15 mouse cellular contexts compared by ENCODE assay signal in the genomic region with DNA sequence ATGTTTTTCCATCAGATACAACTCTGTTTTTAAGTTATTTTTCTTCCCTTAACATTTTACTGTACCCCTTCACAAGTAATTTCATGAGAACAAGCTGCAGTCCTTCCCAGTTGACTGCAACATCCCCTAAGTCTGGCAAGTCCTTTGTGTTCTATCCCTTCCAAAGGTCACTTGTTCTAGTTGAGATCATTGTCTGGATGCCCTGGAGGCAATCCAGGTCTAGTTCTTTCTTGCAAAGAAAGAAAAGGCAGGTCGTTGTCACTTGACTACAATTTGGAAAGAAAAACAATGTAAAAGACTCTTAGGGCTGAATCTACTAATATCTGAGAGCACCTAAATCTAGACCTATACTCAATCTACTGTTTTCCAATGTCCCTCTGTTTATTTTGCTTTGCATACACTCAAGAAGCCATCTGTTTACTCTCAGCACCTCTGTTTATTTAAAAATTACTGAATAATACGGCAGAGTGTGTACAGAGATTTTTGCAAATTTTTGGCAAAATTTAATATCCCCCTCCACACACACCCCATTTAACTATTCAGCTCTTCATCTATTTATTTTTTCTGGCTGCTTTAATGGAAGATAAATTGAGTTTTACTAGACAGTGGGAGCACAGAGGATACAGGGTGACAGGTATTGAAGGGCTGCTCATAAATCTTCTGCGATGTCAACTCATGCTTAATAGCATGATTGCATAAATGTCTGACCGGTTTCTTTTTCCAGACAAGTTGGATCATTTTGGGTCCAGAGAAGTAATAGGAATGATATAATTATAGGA.
DNase-seq lines count a peak whose midpoint lies in the region; ATAC-seq lines count a peak whose summit lies in the region.
"Had no signal": no experiment of that assay in that cellular context is flagged by ENCODE, and none has a peak within 500 bp of the region (broad histone marks: within the 10 kb centered on the region; RNA-seq: fewer than 3 reads in every experiment).

No protein-coding gene starts in this region.

- no peak overlapping the region for H3K4me3 ChIP-seq in liver, embryonic 11.5 days (ENCODE audit: low read depth, low read length)
- H3K4me3 ChIP-seq in hindbrain, embryonic 10.5 days, result no peak overlapping the region
- H3K4me3 ChIP-seq: forebrain, embryonic 15.5 days; limb, embryonic 13.5 days; neural tube, embryonic 13.5 days had no signal

- ATAC-seq in liver, embryonic 11.5 days (replicated peaks; ENCODE audit: low FRiP score), result no peak
- ATAC-seq: activated CD4-positive, CD25-positive, alpha-beta regulatory T cell, adult 4 months; forebrain, embryonic 15.5 days; midbrain, embryonic 16.5 days had no signal

- no peaks in the 10 kb centered on the region for H3K4me1 ChIP-seq in liver, embryonic 11.5 days (replicated peaks; ENCODE audit: control insufficient read depth, insufficient read depth, low read length)
- no peaks in the 10 kb centered on the region for H3K4me1 ChIP-seq in hindbrain, embryonic 10.5 days (replicated peaks)
- H3K4me1 ChIP-seq: forebrain, embryonic 15.5 days; limb, embryonic 13.5 days; neural tube, embryonic 13.5 days had no signal

- no peak overlapping the region for H3K4me2 ChIP-seq in liver, embryonic 11.5 days
- H3K4me2 ChIP-seq: forebrain, embryonic 15.5 days; limb, embryonic 13.5 days; neural tube, embryonic 13.5 days had no signal

- intact Hi-C loops in heart, postnatal 36 days (cut with DNase I), result no loop called here

- H3K27me3 ChIP-seq in liver, embryonic 11.5 days (replicated peaks; ENCODE audit: control insufficient read depth, insufficient read depth, low read length), result no peaks in the 10 kb centered on the region
- no peaks in the 10 kb centered on the region for H3K27me3 ChIP-seq in hindbrain, embryonic 10.5 days (ENCODE audit: insufficient read depth, poor library complexity, severe bottlenecking)
- H3K27me3 ChIP-seq: forebrain, embryonic 15.5 days; limb, embryonic 13.5 days; neural tube, embryonic 13.5 days had no signal

- WGBS in liver, embryonic 11.5 days, result 72% methylated on average over 4 of the region's 4 CpGs
- WGBS in hindbrain, embryonic 10.5 days, result 84% methylated on average over 4 of the region's 4 CpGs

- H3K9me3 ChIP-seq in liver, embryonic 11.5 days (ENCODE audit: control insufficient read depth, low read length), result no peaks in the 10 kb centered on the region
- H3K9me3 ChIP-seq in hindbrain, embryonic 10.5 days, result no peaks in the 10 kb centered on the region
- H3K9me3 ChIP-seq: forebrain, embryonic 15.5 days; limb, embryonic 13.5 days; neural tube, embryonic 13.5 days had no signal

- H3K9ac ChIP-seq in liver, embryonic 11.5 days (ENCODE audit: low read depth, low read length), result no peak overlapping the region
- H3K9ac ChIP-seq: forebrain, embryonic 15.5 days; limb, embryonic 13.5 days; neural tube, embryonic 13.5 days had no signal

- H3K27ac ChIP-seq in liver, embryonic 11.5 days (ENCODE audit: low read depth, low read length), result no peak overlapping the region
- H3K27ac ChIP-seq in hindbrain, embryonic 10.5 days, result no peak overlapping the region
- H3K27ac ChIP-seq: forebrain, embryonic 15.5 days; limb, embryonic 13.5 days; macrophage; neural tube, embryonic 13.5 days had no signal

- peak; percentile 30 for DNase-seq in kidney, adult 9 months
- DNase-seq in kidney, postnatal 25 days, result no peak
- DNase-seq in urinary bladder, postnatal 25 days (ENCODE audit: low spot score), result peak; percentile 12
- DNase-seq in urinary bladder, postnatal 10 days (ENCODE audit: low spot score), result no peak
- peak; percentile 7 to 9 for DNase-seq in heart, postnatal 36 days
- no peak for DNase-seq in liver, embryonic 11.5 days (ENCODE audit: low spot score)
- no peak for DNase-seq in hindbrain, embryonic 10.5 days (ENCODE audit: low spot score)
- DNase-seq: cerebellum, adult 8-10 months; layer of hippocampus, postnatal 36 days had no signal

- H3K36me3 ChIP-seq in liver, embryonic 11.5 days (ENCODE audit: control insufficient read depth, insufficient read depth, low read length), result no peaks in the 10 kb centered on the region
- no peaks in the 10 kb centered on the region for H3K36me3 ChIP-seq in hindbrain, embryonic 10.5 days
- H3K36me3 ChIP-seq: forebrain, embryonic 15.5 days; limb, embryonic 13.5 days; neural tube, embryonic 13.5 days had no signal

Comparison
In these comparisons a context has a peak if more than half of its experiments do, and no peak if none do; other contexts are left out.
1. DNase-seq: peak in kidney, adult 9 months (single experiment), urinary bladder, postnatal 25 days (single experiment) and heart, postnatal 36 days (2 of 2); none in kidney, postnatal 25 days (0 of 2), urinary bladder, postnatal 10 days (single experiment), liver, embryonic 11.5 days (single experiment) and hindbrain, embryonic 10.5 days (single experiment).